Mouse (Mus musculus) left cerebral cortex, adult 9 months (tissue): ENCODE measurements around the gene Nfkbib.

Source experiments
- DNase-seq, 2 experiments: peaks; one replicate each; pipeline ENCODE4 v3.0.0; 2022; ENCODE audit warnings: low spot score in 2 of 2

Gene Nfkbib

DNA sequence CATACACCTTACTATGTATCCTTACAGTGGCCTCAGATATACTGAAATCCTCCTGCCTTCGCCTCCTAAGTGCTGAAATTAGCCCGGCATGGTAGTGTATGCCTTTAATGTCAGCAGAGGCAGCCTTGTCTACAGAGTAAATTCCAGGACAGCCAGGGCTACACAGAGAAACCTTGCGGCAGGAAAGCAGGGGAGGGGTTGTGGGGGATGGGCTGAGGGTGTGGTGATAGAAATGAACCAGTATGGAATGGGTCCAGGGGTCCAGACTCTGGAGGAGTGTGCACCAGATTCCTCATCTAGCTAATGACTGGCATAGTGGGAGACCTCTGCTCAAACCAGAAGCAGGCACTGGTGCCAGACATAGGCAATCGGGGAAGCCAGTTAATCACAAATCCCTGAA, 48.2 kb downstream of the Nfkbib start:
- no peak for DNase-seq

DNA sequence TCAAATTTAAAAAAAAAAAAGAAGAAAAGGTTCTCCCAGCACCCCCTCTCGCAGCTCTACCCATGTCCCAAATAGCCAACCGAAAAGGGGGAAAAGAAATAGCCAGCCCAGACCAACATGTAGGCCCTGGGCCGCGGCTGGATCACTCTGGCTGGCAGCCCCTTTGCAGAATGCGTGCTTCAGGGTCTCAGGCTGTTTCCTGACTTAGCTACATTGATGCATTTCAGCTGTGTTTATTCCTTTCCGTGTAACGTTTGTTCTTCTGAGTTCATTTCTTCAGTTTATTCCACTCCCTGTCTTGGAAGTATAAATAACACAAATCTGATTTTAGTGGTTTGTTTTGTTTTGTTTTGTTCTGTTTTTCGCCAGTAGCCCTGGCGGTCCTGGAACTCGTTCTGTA, 49.6 kb downstream of the Nfkbib start:
- no peak for DNase-seq

DNA sequence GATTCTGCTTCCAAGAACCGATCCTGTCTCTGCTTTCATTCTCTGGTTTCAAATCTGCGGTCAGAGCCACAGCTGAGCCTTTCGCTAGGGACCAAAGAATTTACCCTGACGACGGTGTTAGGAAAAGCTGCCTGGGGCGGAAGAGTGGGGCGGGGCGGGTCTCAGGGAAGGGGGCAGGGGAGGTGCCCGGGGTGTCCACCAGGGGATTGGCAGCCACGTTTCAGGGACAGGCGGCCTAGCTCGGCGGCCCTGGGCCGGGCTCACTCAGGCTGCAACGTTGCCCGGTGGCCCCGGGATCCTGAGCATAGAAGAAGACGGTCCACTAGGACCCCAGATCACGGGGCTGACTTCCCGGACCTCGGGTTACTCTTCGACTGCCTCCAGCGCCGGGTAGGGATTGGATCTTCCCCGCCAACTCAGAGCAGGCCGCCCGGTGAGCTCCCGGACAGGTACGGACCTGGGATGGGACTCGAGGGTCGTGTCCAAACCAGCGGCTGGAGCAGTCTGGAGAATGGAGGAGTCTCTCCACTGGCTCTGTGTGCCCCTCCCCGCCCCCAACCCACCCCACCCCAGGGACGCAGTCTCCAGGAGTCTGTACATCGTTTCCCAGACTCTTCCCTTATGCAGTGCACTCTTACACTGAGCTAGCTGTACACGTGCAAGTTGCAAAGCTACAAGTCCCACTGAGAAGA, 50.6 kb downstream of the Nfkbib start, which contains the start of gene Fbxo17:
Gene Fbxo17, plus strand, starts transcription at position 215 of the 692 bp plus-strand sequence.
- no peak for DNase-seq

DNA sequence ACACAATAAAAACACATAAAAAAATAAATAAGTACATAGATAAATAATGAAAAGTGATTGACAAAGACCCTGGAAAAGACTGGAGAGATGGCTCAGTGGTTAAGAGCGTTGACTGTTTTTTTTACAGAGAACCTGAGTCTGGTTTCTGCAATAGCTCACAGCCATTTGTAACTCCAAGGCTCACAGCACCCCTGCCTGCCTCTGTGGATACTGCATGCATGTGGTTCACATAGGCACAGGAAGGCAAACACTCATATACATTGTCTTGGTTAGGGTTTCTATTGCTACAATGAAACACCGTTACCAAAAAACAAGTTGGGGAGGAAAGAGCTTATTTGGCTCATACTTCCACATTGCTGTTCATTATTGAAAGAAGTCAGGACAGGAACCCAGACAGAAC, 51.7 kb downstream of the Nfkbib start:
- no peak for DNase-seq

DNA sequence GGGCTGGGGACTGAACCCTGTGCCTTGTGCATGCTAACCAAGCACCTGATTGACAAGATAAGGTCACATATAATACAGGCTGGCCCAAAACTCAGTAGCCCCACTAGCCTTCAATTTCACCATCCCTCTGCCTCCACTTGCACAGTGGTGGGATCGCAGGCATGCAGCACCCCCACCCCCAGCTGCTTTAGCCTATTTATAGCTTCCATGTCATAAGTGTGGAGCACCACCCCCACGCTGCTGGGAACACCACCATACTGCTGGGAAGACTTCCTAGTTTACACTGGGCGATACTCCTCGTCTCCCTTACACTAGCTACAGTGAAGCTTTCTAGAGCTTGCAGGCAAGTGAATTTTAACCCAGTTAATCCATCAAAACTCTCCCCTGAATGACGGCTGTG, 52.6 kb downstream of the Nfkbib start:
- DNase-seq, result peak in 1 of 2 experiments; percentile 41

DNA sequence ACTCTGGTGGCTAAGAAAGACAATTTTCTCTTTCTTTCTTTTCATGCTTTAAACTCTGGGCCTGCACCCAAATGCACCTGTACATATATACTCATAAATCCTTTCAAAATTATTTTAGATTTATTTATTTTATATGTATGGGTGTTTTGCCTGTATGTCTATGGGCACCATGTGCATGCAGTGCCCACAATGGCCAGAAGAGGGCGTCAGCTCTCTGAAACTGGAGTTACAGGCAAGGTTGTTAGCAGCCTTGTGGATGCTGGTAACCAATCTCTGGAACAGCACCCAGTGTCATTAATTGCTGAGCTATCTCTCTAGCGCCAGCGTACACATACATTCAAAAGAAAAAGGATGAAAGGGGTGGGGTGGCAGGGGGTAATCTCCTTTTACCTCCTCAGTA, 56.4 kb downstream of the Nfkbib start:
- DNase-seq, result no peak

DNA sequence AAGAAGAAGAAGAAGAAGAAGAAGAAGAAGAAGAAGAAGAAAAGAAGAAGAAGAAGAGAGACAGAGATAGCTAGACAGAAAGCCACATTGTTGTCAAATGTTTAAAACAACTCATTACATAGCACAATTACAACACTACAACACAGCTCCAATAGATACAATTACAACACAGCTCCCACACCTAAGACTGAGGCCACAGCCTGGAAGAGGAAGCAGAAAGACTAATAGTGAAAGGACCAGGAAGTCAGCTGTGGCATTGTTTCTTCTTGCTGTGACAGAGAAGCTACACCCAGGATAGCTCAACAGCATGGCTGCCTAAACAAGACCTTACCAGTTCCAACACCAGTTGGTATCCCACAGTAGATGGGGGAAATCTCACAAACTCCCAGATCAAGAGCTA, 57.9 kb downstream of the Nfkbib start:
- DNase-seq, result no peak
